Mouse (Mus musculus) thymus, postnatal 25 days (tissue): ENCODE measurements around the gene Epn3.

Source experiments
- DNase-seq: peaks from one replicate; pipeline ENCODE4 v3.0.0; 2022

The Epn3 gene

DNA sequence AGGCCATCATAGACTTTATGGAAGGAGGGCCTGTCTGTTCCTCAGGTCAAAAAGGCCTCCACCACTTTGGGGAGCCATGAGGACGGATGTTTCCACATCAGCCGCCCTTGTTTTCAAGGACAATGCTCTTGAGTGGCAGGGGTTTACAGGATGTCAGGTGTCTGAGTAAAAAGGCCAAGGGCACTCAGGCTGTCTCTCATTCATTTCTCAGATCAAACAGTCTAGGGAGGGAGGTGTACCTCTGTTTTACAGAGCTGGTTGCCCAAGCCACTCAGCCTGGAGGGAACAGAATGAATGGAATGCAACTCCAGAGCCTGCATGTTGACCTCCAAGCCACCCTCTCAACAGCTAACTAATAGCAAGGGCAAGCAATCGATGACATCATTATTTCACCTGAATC is 4.4 kb downstream of the Epn3 start:
- no peak for DNase-seq

DNA sequence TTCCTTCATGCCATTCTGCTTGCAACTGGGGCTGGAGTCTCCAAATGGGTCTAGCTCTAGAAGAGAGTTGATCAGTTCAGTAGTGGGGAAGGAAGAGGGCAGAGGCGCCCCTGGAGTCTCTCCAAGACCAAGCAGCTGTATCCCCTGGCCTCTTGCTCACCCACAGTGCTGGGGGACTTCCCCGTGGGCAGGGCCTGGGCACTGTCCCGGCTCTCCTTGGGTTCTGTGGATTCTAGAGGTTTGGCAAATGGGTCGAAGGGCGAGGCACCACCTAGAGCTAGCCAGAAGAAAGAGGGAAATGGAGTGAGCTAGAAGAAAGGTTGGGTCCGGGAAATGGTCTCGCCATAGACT is 8.1 kb downstream of the Epn3 start:
- no peak for DNase-seq

DNA sequence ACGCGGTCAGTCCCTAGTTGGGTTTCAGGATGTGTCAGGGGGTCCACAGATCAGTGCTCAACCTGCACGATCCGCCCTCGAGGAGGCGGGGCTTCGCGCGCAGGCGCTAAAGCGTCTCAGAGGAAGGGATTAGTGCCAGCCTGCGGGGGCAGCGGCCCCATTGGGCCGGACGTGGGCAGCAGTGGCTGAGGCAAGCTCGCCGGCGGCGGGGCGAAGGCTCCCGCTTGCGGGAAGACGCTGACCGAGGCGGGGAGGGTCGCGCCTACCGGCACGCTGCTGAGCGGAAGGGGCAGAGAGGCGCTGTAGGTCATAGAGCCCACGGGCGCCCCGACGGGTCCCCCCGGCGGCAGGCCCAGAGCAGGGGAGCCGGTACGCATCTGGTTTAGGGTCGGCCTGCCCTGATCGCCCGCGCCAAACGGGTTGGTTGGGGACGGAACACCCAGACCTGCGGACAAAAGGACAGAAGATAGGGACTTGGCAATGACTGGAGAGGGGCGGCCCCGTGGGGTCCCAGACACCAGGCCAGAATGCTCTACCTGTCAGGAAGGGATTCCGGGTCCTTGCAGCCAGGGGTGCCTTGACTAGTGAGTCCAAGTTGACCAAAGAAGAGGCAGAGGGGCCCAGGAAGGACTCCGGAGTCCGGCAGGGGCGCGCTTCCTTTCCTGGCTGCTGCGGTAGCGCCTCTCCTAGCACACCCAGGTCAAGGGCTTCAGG is 8.6 kb downstream of the Epn3 start:
- DNase-seq, result peak; percentile 9

DNA sequence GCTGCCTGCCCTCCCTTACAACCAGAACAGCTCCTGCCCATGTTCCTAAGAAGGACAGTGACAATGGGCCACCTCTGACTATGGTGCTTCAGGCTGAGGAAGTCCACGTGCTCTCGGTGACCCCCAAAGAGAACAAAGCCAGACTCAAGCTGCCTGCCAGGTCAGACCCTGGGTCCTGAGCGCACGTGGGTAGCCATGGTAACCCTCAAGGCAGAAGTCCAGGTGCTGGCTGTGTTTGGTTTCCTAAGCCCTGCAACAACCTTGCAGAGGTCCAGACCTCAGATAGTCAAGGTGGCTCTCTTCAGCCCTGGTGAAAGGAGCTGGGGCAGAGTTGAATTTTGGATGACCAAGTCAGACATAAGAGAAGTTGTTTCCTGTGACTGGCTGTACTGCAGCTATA is 10.0 kb downstream of the Epn3 start:
- no peak for DNase-seq

DNA sequence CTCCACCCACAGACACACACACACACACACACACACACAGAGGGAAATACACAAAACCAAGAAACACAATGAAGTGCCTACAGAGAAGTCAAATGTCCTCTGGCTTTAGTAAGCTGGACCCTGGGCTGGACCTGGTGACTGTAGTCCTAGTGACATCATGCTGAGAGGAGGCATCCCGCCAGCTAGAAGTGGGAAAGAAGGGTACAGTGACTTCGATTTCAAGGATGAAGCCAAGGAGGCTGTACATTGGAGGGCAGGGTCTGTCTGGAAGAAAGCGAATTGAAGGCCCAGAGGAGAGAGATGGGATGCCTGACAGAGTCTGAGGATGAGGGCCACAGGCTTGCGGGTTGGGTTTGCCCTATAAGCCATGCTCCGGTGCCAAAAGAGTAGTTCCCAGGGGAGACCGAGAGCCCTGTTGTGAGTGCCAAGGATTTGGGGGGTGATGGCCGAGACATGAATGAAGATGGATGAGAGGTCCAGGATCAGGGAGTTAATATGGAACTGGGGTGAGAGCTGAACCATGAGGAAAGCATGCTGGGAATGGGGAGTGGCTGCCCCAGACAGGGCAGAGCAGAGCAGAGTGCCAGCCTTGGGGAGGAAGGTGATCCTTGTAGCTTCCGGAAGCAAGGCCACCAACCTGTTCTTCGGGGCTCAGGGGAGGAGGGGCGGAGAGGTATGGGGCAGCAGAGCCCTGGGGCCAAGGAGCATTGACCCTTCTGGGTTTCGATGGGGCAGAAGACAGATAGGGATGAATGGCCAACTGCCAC is 10.8 kb downstream of the Epn3 start:
- DNase-seq, result no peak

DNA sequence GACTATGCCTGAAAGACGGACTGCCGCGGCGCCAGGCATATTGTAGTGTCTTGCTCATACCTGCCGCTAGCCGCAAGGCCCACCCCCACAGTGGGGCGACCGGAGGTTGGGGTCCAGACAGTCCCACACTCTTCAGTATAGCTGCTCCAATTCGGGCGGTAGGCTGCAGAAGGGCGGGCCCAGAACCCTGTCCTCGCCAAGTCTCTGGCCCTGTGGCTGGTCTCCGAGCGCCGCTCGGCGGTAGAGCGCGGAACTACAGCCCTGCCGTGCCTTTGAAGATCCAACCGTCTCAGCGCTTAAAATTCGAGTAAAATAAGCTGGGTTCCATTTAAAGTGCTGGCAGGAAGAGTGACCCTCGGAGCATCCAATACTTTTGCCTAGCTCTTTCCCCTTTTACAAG is 13.8 kb downstream of the Epn3 start, which contains the start of gene Spata20:
Spata20 (minus strand) TSS at position 179 of the 400 bp plus-strand sequence.
- DNase-seq, result peak; percentile 75

DNA sequence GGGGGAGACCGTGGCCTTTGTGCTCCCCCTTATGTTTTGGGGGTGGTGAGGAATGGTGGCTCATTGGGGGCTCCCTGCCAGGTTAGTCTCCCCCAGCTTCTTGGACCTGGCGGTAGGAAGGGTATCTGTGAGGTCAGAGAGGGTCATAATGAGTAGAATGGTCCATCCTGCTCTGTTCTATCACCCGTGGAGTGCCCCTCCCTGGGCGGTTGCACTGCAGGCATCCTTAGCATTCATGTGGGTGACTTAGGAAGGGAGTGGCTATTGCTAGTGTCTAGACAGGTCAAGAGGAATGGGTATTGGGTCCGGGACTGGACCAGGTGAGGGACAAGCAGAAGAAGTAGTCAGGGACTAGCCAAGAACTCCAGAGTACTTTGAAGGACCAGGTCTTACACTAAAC is 14.6 kb downstream of the Epn3 start:
- no peak for DNase-seq

DNA sequence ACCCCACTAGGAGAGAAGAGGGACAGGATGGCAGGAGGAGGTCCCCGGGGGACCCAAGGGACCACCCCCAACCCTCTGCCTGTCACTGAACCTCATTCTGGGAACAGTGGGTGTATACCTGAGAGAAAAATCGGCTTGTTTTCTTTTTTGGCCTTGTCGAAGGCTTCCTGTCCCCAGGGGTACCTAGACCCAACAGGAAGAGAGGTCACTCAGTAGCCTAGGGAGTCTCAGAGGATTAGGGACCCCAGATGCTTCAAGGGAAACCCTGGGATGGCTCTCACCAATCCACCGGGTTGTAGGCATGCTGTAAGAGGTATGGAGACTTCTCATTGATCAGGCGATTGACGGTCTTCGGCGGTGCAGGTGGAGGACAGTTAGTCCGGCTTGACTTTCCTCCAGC is 15.1 kb downstream of the Epn3 start:
- no peak for DNase-seq

DNA sequence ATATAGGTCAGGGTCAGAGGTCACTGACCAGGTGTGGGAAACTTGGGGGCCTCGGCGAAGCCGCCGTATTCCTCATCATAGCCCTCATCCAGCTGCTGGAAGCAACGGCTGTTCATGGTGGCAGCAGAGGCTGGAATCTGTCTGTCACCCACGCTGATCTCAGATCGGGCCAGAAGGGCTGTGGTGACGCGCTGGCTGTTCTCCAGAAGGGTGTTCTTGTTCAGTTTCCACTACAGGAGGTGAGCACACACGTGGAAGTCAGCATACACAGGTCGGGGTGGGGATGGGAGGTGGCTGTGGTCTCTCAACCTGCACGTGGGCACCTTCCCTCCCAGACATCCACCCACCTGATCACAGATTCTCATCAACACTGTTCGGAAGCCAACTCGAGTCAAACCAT is 15.9 kb downstream of the Epn3 start:
- no peak for DNase-seq

DNA sequence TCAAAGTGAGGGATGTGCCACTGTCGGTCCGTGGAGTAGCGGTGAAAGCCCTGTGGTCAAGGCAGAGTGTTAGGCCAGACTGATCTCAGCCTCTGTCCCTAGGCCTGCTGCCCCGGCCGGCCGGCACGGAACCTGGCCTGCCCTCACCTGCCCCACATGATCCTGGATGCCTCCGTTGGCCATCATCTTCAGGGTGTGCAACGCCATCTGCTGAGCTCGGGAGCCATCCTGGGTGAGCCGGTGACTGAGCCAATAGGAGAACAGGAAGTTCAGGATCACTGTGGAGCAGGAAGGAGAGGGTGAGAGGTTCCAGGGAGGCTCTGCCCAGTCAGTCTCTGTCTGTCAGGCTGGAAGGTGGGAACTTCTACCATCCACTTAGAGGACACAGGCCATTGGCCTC is 16.3 kb downstream of the Epn3 start:
- DNase-seq, result no peak

DNA sequence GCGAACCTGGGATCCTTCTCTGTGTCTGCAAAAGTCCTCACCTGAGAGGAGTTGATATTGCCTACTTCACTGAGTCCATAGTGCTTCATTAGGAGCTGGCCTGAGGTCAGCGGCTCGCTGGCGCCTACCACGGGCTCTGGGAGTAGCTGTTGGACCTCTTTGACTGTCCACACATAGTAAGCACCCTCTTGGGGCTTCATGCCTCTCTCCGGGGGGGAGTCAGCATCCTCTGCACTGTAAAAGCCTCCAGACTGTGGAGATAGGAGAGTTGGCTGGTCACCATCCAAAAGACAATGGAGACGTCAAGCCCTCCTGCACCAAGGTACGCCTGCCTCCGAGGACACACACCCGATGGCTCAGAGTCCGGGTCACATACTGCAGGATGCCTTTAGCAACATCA is 17.0 kb downstream of the Epn3 start:
- no peak for DNase-seq

DNA sequence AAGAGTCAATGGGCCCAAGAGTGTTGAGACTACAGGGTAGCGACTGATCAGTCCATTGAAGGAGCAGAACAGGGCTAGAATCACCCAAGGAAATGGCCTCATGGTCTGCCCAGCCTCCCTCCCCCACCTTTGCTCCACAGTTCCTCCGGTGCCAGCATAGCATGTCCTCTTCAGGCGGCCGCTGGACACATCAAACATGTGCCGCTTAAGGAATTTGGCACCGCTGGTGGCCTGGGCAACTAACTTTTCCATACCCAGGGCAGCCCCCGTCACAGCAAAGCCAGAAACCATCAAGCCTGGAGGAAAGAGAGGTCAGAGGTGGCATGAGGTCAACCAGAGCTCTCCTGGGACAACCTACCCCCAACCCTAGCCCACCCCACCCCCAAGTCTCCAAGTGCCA is 17.8 kb downstream of the Epn3 start:
- no peak for DNase-seq

DNA sequence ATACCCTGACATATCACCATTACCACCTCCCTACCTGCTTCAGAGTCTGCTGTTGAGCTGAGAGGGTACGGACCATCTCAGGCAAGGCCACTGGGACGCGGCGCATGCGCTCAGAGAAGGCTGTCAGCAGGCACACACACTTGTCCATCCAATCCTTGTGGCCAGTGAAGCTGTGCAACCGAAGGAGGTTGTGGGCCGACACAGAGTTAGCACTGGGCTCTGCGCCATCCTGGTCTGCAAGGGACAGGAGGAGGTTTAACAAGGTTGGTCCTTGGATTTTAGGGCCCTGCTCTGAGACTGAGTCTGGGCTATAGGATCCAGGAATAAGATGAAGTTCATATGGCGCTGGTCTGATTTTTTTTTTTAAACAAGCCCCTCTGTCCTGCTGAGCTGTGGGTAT is 19.4 kb downstream of the Epn3 start:
- no peak for DNase-seq

DNA sequence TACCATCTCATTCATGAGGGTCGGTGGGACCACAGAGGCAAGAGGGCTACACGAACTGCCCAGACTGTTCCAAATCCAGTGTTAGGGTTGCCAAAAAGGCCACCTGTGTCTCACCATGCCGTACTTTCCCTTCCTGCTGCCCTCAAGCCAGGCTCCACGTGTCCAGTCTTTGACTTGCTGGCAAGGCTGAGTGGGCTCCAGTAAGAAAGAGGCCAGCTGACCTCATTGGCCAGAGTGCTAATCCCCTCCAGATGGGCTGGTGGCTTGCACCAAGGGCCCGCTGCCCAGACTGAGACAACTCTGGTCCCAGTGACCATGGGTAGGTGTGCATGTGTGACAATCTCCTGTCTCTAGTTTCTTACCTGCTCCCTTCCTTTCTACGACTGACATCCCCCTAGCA is 22.1 kb downstream of the Epn3 start:
- DNase-seq, result no peak

DNA sequence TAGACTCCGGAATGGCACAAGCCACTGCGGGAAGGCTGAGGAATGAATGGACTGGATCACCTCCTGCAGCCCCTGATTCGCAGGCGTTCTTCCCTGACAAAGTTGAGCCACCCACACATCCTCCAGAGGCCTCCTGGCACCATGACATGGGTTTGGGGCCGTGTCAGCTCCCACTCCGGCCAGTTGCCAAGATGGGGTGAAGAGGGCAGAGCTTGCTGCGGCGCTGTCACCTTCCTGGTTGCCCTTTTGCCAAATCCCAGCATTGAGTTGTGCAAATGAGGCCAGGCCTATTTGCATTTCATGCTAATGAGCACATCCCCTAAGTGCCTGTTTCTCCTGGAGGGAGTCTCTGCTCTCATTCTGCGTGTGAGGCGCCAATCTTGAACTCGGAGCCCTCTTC is 24.1 kb downstream of the Epn3 start:
- DNase-seq, result no peak

DNA sequence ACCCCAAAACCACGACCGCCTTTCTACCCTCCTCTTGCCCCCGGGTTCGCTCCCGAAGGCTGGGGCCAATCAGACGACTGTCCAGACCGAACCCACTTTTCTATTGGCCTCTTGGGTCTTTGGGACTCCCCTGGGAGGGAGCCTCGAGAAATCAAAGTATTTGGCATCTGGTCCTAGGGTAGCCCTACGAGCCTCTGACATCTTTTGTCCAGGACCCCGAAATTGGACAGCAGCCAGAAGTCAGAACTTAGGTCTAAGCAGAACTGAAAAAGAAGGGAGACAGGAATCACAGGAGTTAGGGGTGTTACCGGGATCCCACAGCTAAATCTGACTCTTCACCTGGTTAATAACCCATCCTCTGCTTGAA is 25.2 kb downstream of the Epn3 start:
- no peak for DNase-seq

DNA sequence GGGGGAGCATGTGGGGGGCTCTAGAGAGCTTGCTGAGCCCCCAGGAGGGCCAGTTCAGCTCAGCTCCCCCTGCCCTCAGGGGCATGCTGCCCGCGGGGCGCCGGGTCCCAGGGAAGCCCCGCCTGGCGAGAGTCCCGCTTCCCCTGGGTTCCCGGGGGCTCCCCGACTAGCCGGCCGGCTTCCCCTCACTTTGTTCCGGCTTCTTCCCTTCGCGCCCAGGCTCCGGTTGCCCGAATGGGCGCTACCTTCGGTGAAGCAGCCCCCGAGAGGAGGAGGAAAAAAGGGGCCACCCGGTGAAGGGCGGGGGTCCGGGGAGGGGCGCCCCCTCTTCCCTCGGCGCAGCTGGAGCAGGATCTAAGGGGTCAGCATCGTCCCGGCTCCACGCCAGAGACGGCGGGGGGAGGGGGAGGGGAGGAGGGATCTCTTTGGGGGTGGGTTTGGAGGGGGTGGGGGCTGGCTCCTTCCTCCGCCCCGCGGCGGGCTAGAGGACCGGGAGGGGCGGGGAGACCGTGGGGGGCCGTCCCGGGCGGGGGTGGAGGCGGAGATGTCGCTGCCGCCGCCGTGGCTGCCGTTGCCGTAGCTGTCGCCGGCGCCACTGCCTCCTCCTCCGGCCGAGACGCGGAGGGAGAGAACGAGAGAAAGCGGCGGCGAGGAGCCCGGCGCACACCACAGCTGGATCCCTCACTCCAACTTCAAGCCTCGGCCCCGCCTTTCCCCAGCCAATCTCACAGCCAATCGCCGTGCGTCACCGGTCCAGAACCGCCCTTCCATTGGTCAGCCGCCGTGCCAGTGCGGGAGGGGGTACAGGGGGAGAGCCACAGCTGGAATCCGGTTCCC is 25.8 kb downstream of the Epn3 start, which contains the start of gene Cacna1g:
Cacna1g (minus strand) TSS at position 492 of the 837 bp plus-strand sequence.
- peak; percentile 78 for DNase-seq

DNA sequence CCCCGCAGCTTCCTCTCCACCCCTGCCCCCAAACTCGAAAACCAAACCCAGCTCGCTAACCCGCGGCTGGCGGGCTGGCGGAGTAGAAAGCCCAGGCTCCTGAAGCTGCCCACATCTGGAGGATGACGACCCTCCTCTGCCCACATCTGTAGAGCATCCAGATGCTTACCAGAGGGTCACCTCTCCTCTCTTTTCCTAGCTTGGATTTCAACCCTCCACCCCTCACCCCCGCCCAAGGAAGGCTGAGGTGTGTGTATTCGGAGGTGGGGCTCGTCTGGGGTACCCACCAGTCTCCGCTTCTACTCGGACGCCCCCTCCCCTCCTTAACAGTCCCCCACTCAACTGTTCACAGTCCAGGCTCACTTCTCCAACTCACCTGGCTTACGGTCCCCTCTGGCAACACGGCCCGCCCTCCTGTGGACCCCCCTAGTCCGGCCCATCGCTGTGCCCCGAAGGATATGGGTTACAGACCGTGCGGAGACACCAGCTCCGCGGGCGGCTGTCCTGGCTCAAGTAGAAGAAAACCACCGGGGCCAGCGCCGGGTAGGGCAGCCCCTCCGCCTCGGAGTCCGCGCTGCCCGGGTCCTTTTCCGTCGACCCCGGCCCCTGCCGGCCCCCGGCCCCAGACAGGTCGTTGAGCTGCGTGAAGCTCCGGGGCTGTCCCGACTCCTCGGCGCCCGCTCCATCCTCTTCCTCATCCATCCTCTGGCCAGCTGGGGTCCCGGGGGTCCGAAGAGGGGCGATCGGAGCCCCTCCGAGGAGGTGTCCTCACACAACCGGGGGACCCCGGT is 26.7 kb downstream of the Epn3 start:
- DNase-seq, result peak; percentile 12

DNA sequence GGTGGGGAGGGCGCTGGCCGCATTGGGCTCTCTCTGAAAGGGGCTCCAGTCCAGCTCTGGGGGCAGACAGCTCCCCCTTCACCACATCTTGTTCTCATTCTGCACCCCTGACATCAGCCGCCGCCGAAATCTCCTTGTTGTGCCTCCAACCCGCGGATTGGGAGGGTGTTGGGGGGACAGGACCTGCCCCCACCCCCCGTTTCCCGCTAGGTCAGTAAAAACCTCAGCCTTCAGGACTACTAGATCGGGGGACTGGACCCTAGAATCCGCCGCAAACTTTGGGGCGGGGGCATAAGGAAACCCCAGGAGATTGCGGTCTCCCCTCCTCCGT is 27.2 kb downstream of the Epn3 start:
- no peak for DNase-seq

DNA sequence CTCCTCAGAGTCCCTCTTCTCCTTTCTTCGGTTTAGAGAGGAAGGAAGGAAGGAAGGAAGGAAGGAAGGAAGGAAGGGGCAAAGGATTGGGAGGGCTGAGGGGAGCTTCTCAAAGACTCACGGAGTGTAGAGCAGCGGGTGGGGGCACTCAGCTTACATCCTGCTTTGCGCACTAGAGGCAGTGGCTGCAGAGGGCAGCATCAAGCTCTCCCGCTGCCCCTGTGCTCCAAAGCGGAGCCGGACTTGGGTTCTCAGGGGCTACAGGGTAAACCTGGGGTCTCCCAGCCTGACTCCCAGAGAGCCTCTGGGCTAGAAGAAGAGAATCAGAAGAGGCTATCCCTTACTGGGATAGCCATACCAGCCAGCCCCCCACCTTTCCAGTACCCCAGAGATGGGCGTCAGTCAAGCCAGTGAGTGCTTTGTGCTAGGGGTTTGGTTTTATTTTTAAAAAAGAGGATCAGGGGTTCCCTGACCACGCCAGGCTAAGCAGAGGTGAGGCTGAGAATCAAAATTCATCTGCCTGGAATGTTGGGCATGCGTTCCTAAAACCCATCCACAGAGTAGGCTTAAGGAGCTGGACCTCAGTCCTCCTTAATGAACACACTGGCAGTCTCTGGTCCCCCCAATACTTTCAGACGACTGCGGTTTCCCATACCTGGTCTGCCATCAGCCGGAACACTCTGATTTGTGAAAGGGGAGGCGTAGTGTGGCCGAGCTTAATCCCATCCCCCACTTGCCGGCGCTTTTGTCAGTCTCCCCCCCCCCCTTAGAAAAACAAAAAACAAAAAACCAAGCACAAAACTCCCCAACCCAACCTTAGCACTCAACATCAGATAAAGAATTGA is 27.8 kb downstream of the Epn3 start:
- no peak for DNase-seq

DNA sequence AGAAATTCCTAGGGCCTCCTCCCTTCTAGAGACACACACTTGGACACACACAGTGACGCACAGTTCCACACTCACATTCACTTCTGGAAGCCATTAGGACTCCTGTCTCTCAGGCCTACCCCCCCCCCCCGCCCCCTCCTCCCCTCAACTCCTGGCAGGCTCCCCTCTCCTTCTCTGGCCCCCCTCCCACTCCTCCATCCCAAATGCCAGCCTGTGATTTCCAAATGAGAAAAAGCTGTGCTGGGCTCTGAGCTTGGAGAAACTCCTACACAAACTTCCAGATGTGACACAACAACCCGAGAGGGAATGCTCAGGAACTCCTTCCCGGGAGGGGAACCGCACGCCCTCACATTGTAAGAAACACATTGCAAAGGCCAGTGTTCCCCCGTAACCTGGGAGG is 29.4 kb downstream of the Epn3 start:
- no peak for DNase-seq
